In genomic region chr6:116339088-116339487, GRCm38 (mm10) we compare ENCODE assay signal across 9 mouse cellular contexts. TPM values are rescaled to one million over a fixed set of nuclear protein-coding genes. Genes with fewer than 3 reads are reported as not detected.
A peak's percentile ranks its signal among the peaks of the same experiment; 100 is the strongest.
DNase-seq lines count a peak whose midpoint lies in the region; ATAC-seq and TF ChIP-seq lines count a peak whose summit lies in the region.
"Had no signal": no experiment of that assay in that cellular context is flagged by ENCODE, and none has a peak within 500 bp of the region (broad histone marks: within the 10 kb centered on the region; RNA-seq: fewer than 3 reads in every experiment).

No protein-coding gene starts in this region.

- H3K4me1 ChIP-seq in kidney, postnatal 0 days (replicated peaks; ENCODE audit: insufficient read depth, low read length) = no peaks in the 10 kb centered on the region
- peaks cover 8% of the 10 kb centered on the region; the same call in 1 of the 2 replicates for H3K4me1 ChIP-seq in kidney, adult 2 months (ENCODE audit: control insufficient read depth, insufficient read depth, low read length)
- no peaks in the 10 kb centered on the region for H3K4me1 ChIP-seq in forebrain, embryonic 11.5 days (replicated peaks; ENCODE audit: control insufficient read depth, insufficient read depth, low read length)
- 0 out of 2 replicates have a peak, but pooled peaks cover 5% of the 10 kb centered on the region for H3K4me1 ChIP-seq in limb, embryonic 10.5 days
- peaks cover 19% of the 10 kb centered on the region for H3K4me1 ChIP-seq in midbrain, embryonic 16.5 days (ENCODE audit: control insufficient read depth, insufficient read depth, low read length)
- no peaks in the 10 kb centered on the region for H3K4me1 ChIP-seq in lung, postnatal 0 days (ENCODE audit: insufficient read depth, low read depth, low read length)

- H3K9me3 ChIP-seq in kidney, postnatal 0 days (replicated peaks; ENCODE audit: low read length) = no peaks in the 10 kb centered on the region
- H3K9me3 ChIP-seq in forebrain, embryonic 11.5 days (ENCODE audit: control insufficient read depth, low read length) = no peaks in the 10 kb centered on the region
- no peaks in the 10 kb centered on the region for H3K9me3 ChIP-seq in limb, embryonic 10.5 days (replicated peaks)
- H3K9me3 ChIP-seq in midbrain, embryonic 16.5 days (replicated peaks; ENCODE audit: control insufficient read depth, low read length, poor library complexity, severe bottlenecking) = no peaks in the 10 kb centered on the region; the same call in 1 of the 2 replicates
- H3K9me3 ChIP-seq in lung, postnatal 0 days (ENCODE audit: low read length) = no peaks in the 10 kb centered on the region

- no peak for ATAC-seq in kidney, postnatal 0 days (replicated peaks; ENCODE audit: low FRiP score, low read depth)
- ATAC-seq in forebrain, embryonic 11.5 days (replicated peaks; ENCODE audit: low FRiP score) = no peak
- ATAC-seq in midbrain, embryonic 16.5 days = no peak
- no peak for ATAC-seq in lung, postnatal 0 days

- no peaks in the 10 kb centered on the region for H3K27me3 ChIP-seq in kidney, postnatal 0 days (ENCODE audit: insufficient read depth, low read length)
- H3K27me3 ChIP-seq in kidney, adult 2 months (replicated peaks; ENCODE audit: control insufficient read depth, insufficient read depth, low read length) = no peaks in the 10 kb centered on the region
- H3K27me3 ChIP-seq in forebrain, embryonic 11.5 days (ENCODE audit: control insufficient read depth, insufficient read depth, low read length) = no peaks in the 10 kb centered on the region
- peaks cover 3% of the 10 kb centered on the region; the same call in 1 of the 2 replicates for H3K27me3 ChIP-seq in limb, embryonic 10.5 days (ENCODE audit: low read depth, poor library complexity, severe bottlenecking)
- no peaks in the 10 kb centered on the region for H3K27me3 ChIP-seq in midbrain, embryonic 16.5 days (ENCODE audit: control insufficient read depth, insufficient read depth, low read depth, low read length)
- H3K27me3 ChIP-seq in lung, postnatal 0 days (replicated peaks; ENCODE audit: insufficient read depth, low read length) = no peaks in the 10 kb centered on the region

- H3K4me3 ChIP-seq in kidney, postnatal 0 days (replicated peaks; ENCODE audit: low read depth, low read length) = no peak overlapping the region
- no peak overlapping the region for H3K4me3 ChIP-seq in kidney, adult 2 months (ENCODE audit: insufficient read depth, low read depth, low read length)
- 0 out of 2 replicates have a peak overlapping the region, but pooled peaks have one; percentile 87 for H3K4me3 ChIP-seq in forebrain, embryonic 11.5 days (ENCODE audit: low read depth, low read length)
- peak overlapping the region; percentile 97 for H3K4me3 ChIP-seq in limb, embryonic 10.5 days
- peak overlapping the region; percentile 99 for H3K4me3 ChIP-seq in midbrain, embryonic 16.5 days (ENCODE audit: low read depth, low read length)
- H3K4me3 ChIP-seq in lung, postnatal 0 days (ENCODE audit: low read depth, low read length) = no peak overlapping the region

- TF ChIP-seq POLR2A in kidney, adult 2 months (IDR thresholded peaks at IDR 0.05; ENCODE audit: low read depth, low read length) = no peak

- H3K9ac ChIP-seq in kidney, postnatal 0 days (ENCODE audit: low read depth, low read length) = no peak overlapping the region
- H3K9ac ChIP-seq in forebrain, embryonic 11.5 days (ENCODE audit: low read length) = no peak overlapping the region; the same call in 1 of the 2 replicates
- no peak overlapping the region for H3K9ac ChIP-seq in midbrain, embryonic 16.5 days (ENCODE audit: low read depth, low read length)
- H3K9ac ChIP-seq in lung, postnatal 0 days (replicated peaks; ENCODE audit: low read depth) = no peak overlapping the region

- no peak for TF ChIP-seq CTCF in kidney, postnatal 0 days (IDR thresholded peaks at IDR 0.05; ENCODE audit: low read depth)
- TF ChIP-seq CTCF in kidney, adult 2 months (conservative IDR thresholded peaks at IDR 0.05; ENCODE audit: insufficient read depth, insufficient read length, low read depth, low read length) = no peak
- no peak for TF ChIP-seq CTCF in lung, postnatal 0 days (IDR thresholded peaks at IDR 0.05)

- no peaks in the 10 kb centered on the region for H3K36me3 ChIP-seq in kidney, postnatal 0 days (ENCODE audit: insufficient read depth, low read length)
- H3K36me3 ChIP-seq in kidney, adult 2 months (ENCODE audit: control insufficient read depth, insufficient read depth, low read length) = no peaks in the 10 kb centered on the region
- H3K36me3 ChIP-seq in forebrain, embryonic 11.5 days (ENCODE audit: control insufficient read depth, insufficient read depth, low read length) = no peaks in the 10 kb centered on the region
- peaks cover 7% of the 10 kb centered on the region; the same call in 1 of the 2 replicates for H3K36me3 ChIP-seq in limb, embryonic 10.5 days
- H3K36me3 ChIP-seq in midbrain, embryonic 16.5 days (ENCODE audit: control insufficient read depth, insufficient read depth, low read length) = no peaks in the 10 kb centered on the region
- H3K36me3 ChIP-seq in lung, postnatal 0 days (ENCODE audit: insufficient read depth, low read length) = no peaks in the 10 kb centered on the region

- H3K27ac ChIP-seq in kidney, postnatal 0 days = no peak overlapping the region
- H3K27ac ChIP-seq in kidney, adult 2 months (ENCODE audit: insufficient read depth, low read depth, low read length) = no peak overlapping the region
- no peak overlapping the region for H3K27ac ChIP-seq in forebrain, embryonic 11.5 days (ENCODE audit: low read depth, low read length)
- no peak overlapping the region for H3K27ac ChIP-seq in limb, embryonic 10.5 days
- H3K27ac ChIP-seq in midbrain, embryonic 16.5 days (ENCODE audit: low read length) = no peak overlapping the region
- H3K27ac ChIP-seq in lung, postnatal 0 days (ENCODE audit: low read length) = no peak overlapping the region

- no peak for DNase-seq in kidney, postnatal 0 days (ENCODE audit: low spot score)
- DNase-seq in kidney, adult 2 months = no peak
- no peak for DNase-seq in forebrain, embryonic 11.5 days (ENCODE audit: low spot score)
- DNase-seq in limb, embryonic 10.5 days (ENCODE audit: low spot score) = no peak
- DNase-seq in spleen, adult 18-20 months = no peak
- no peak for DNase-seq in adrenal gland, adult (ENCODE audit: inconsistent age in 2 of 2, low spot score in 1 of 2)
- DNase-seq in lung, postnatal 0 days (ENCODE audit: low spot score) = no peak
- DNase-seq: kidney, adult 8-10 months had no signal

- TF ChIP-seq EP300 in lung, postnatal 0 days (IDR thresholded peaks at IDR 0.05) = no peak

- WGBS in kidney, postnatal 0 days = 81% methylated on average over 5 of the region's 5 CpGs
- 74% methylated on average over 5 of the region's 5 CpGs for WGBS in kidney, adult 2 months
- WGBS in forebrain, embryonic 11.5 days = 86% methylated on average over 5 of the region's 5 CpGs
- 91% methylated on average over 5 of the region's 5 CpGs for WGBS in limb, embryonic 10.5 days
- 80% methylated on average over 5 of the region's 5 CpGs for WGBS in midbrain, embryonic 16.5 days
- 79% methylated on average over 5 of the region's 5 CpGs for WGBS in lung, postnatal 0 days

- H3K4me2 ChIP-seq in kidney, postnatal 0 days (ENCODE audit: low read length) = peak overlapping the region; percentile 72
- peak overlapping the region; percentile 49; the same call in 1 of the 2 replicates for H3K4me2 ChIP-seq in forebrain, embryonic 11.5 days (ENCODE audit: low read depth, low read length, severe bottlenecking)
- peak overlapping the region; percentile 61 for H3K4me2 ChIP-seq in midbrain, embryonic 16.5 days (ENCODE audit: low read length)
- H3K4me2 ChIP-seq in lung, postnatal 0 days (replicated peaks; ENCODE audit: low read depth, low read length) = no peak overlapping the region; the same call in 1 of the 2 replicates

RNA-seq across cellular contexts. Expression of gene March8, which starts 1.3 kb away (rescaled TPM):
- polyA plus RNA-seq in kidney, postnatal 0 days (2015; fragmentation: Nextera tagmentation; extraction: Ambion mirVana) = 36.3 and 37.2 TPM in 2 replicates
- polyA plus RNA-seq in kidney, adult 2 months (2012; rRNA removed) = 112 and 126 TPM in 2 replicates
- 33.4 and 35.8 TPM in 2 replicates for polyA plus RNA-seq in forebrain, embryonic 11.5 days (2014; fragmentation: Nextera tagmentation; extraction: Ambion mirVana)
- 19.6 and 21.5 TPM in 2 replicates for polyA plus RNA-seq in limb, embryonic 10.5 days (2016; fragmentation: Nextera tagmentation; extraction: Ambion mirVana)
- polyA plus RNA-seq in midbrain, embryonic 16.5 days (2015; fragmentation: Nextera tagmentation; extraction: Ambion mirVana) = 66.9 and 67.8 TPM in 2 replicates
- polyA plus RNA-seq in lung, postnatal 0 days (2015; fragmentation: Nextera tagmentation; extraction: Ambion mirVana) = 26.4 and 29.0 TPM in 2 replicates

Comparison
In these comparisons a context has a peak if more than half of its experiments do, and no peak if none do; other contexts are left out.
1. H3K4me3 ChIP-seq: peak in forebrain, embryonic 11.5 days (single experiment), limb, embryonic 10.5 days (single experiment) and midbrain, embryonic 16.5 days (single experiment); none in kidney, postnatal 0 days (single experiment), kidney, adult 2 months (single experiment) and lung, postnatal 0 days (single experiment).